Mouse (Mus musculus) small intestine, adult 2 months (tissue): ENCODE data around the gene Lypd9. TPM values are rescaled to one million over a fixed set of nuclear protein-coding genes. Genes with fewer than 3 reads are reported as not detected.
"Not testable (repeated sequence)": the region's sequence is repeated elsewhere in the genome, so short reads cannot be mapped to it uniquely, and the experiment has no call there.

Experiments used
- H3K27ac ChIP-seq: fragments of 200-500 bp; 2 replicates; pipeline ENCODE4 v1.5.1; 2012; ENCODE audit warnings: low read depth, low read length, control low read depth, inconsistent platforms; ENCODE audit not compliant: insufficient read depth
- H3K27me3 ChIP-seq: fragments of 200-500 bp; 2 replicates; pipeline ENCODE4 v1.6.1; 2012; ENCODE audit warnings: mild to moderate bottlenecking, moderate library complexity, low read length, inconsistent platforms; ENCODE audit not compliant: control insufficient read depth, insufficient read depth
- H3K36me3 ChIP-seq: fragments of 200-500 bp; 2 replicates; pipeline ENCODE4 v1.6.1; 2012; ENCODE audit warnings: mild to moderate bottlenecking, low read length, control low read depth, inconsistent platforms; ENCODE audit not compliant: control insufficient read depth, insufficient read depth
- H3K4me1 ChIP-seq: fragments of 200-500 bp; 2 replicates; pipeline ENCODE4 v1.6.1; 2012; ENCODE audit warnings: low read length, inconsistent platforms, mixed read lengths; ENCODE audit not compliant: control insufficient read depth, insufficient read depth, insufficient read length
- H3K4me3 ChIP-seq: fragments of 200-500 bp; 2 replicates; pipeline ENCODE4 v1.5.1; 2012; ENCODE audit warnings: low read depth, mild to moderate bottlenecking, control low read depth, inconsistent platforms, low read length, moderate library complexity
- CTCF ChIP-seq: fragments of 200-500 bp; IDR thresholded peaks from 2 replicates; pipeline ENCODE4 v1.5.1; 2012; ENCODE audit warnings: low read depth, mild to moderate bottlenecking, control low read depth, inconsistent platforms, low read length, moderate library complexity, mixed read lengths; ENCODE audit not compliant: insufficient replicate concordance, insufficient read length; ENCODE audit errors: extremely low read depth
- POLR2A ChIP-seq: fragments of 200-500 bp; IDR thresholded peaks from 2 replicates; pipeline ENCODE4 v1.6.1; 2012; ENCODE audit warnings: low read depth, mild to moderate bottlenecking, control low read depth, inconsistent platforms, low read length, moderate library complexity
- WGBS: fragments of 180-500 bp; shearing (Covaris S2); methylation state at CpG from one replicate; pipeline ENCODE4 v1.1.7; 2018; 5-methylcytosine and 5-hydroxymethylcytosine counted together
- polyA plus RNA-seq: library from polyadenylated mRNA; depleted of rRNA; stranded (reverse); fragments of >200 nt; gene quantifications from 2 replicates; pipeline ENCODE4 v1.2.3, GENCODE M21; 2012; rRNA removed

Gene Lypd9
- not detected in 2 replicates for polyA plus RNA-seq

DNA sequence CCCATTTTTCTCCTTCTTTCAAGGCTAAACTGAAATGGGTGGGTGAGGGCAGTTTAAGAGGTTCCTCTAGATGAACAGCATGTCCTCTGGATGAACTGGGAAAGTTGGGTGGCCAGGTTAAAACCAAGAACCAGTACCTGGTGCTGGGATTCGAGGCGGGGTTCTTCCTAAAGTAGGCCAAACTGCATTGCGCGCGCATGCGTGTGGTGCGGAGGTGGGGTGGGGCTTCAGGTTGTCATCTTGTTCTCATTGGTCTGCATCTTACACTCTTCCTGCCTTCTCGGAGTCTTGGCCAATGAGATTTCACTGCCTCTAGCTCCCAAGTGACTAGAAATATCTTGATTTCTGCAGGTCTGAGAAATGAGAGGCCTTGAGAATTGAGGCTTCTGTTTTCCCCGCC, at the start of gene Lypd9:
Lypd9 (minus strand) TSS at position 165 of the 400 bp plus-strand sequence.
- WGBS: 97% methylated on average over 9 of the region's 9 CpGs
- TF ChIP-seq CTCF (no peak), POLR2A (no peak)
- H3K36me3 ChIP-seq: no peaks in the 10 kb centered on the region
- no peaks in the 10 kb centered on the region for H3K27me3 ChIP-seq
- H3K27ac ChIP-seq: no peak within 1 kb of the TSS
- H3K4me1 ChIP-seq: no peaks in the 10 kb centered on the region
- no peak within 1 kb of the TSS for H3K4me3 ChIP-seq

DNA sequence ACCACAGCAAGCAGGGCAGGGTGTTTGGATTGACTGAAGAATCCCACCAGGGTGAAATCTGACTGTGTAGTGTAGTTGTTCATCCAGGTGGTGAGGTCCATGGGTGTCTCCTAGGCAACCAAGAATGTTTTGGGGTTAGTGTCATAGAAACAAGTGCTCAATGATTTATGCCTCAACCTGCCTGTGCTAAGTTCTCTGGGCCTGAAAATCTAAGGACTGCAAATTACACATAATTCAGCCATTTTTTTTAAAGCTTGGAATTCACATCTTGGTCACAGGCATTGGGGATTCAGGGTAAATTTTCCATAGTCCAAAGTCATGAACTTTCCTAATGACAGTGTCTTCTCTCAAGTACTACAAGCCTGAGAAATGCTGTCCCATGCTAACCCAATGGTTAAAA, 49.7 kb upstream of the Lypd9 start, which contains the start of gene Olfr331:
Olfr331 (minus strand) TSS at position 101 of the 400 bp plus-strand sequence.
- H3K4me3 ChIP-seq, H3K27ac ChIP-seq, H3K27me3 ChIP-seq, H3K36me3 ChIP-seq, H3K4me1 ChIP-seq: not testable (repeated sequence)

DNA sequence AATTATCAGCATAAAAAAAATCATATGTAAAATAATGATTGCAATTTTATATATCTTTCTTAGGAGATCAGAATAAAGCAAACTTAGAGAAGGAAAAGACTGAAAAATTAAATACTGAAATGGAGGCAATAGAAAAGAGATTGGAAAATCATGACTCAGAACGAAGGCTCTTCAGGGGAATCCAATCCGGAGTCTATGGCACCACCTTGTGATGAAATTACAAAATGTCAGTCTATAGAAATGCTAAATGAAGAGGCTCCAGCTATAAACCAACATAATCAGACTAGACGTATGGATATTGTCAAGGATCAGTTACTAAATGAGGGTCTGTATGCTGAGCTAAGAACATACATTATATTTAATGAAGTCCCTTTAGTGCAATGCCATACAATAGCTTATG, 46.6 kb upstream of the Lypd9 start:
- WGBS: 32% methylated on average over 3 of the region's 3 CpGs
- no peaks in the 10 kb centered on the region for H3K4me1 ChIP-seq
- no peak overlapping the region for H3K27ac ChIP-seq
- no peak overlapping the region for H3K4me3 ChIP-seq
- H3K27me3 ChIP-seq: no peaks in the 10 kb centered on the region
- TF ChIP-seq CTCF (no peak), POLR2A (no peak)
- no peaks in the 10 kb centered on the region for H3K36me3 ChIP-seq

DNA sequence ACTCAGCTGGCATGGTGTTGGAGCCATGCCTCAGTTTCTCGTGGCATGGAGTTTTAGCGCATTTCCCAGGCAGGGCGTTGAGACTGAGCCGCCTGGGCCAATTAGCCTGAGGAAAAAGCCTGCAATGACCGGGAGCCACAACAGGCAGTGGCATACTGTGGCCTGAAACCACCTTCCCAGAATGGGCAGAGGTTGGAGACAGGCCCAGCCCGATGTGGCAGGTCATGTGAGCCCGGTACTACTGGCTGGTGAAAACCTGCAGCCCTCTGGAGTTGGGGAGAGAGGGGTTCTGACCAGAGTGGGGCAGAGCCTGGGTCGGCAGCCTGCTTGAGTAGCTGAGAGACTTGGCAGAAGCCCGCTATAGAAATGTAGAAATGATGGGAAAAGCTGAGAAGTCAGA, 46.0 kb upstream of the Lypd9 start:
- no peak overlapping the region for H3K4me3 ChIP-seq
- WGBS: 83% methylated on average over 9 of the region's 9 CpGs
- no peak overlapping the region for H3K27ac ChIP-seq
- H3K27me3 ChIP-seq: no peaks in the 10 kb centered on the region
- no peaks in the 10 kb centered on the region for H3K36me3 ChIP-seq
- H3K4me1 ChIP-seq: no peaks in the 10 kb centered on the region
- TF ChIP-seq POLR2A: no peak
- no peak for TF ChIP-seq CTCF

DNA sequence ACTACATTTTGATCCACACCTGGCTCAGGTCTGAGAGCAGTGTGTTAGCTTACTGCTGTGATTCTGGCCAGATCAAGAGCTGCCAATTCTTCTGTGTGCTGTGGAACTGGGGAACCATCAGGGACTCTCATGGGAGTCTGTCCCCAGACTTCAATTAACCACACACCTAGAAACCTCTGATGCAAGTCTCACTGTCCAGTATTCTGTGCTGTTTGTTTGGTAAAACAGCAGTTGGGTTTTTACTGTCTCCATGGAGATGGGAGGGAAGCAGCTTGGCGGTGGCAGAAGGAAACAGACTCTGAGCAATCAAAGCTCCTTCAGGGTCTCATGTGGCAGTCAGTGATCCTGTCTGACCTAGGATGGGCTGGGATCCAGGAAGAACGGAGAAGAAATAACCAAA, 39.7 kb upstream of the Lypd9 start, which contains the start of gene Olfr332:
Olfr332 (minus strand) TSS at position 101 of the 400 bp plus-strand sequence.
- TF ChIP-seq CTCF (no peak), POLR2A (no peak)
- no peaks in the 10 kb centered on the region for H3K4me1 ChIP-seq
- H3K4me3 ChIP-seq: no peak within 1 kb of the TSS
- no peaks in the 10 kb centered on the region for H3K36me3 ChIP-seq
- WGBS: 57% methylated on average over 2 of the region's 2 CpGs
- H3K27ac ChIP-seq: no peak within 1 kb of the TSS
- H3K27me3 ChIP-seq: peaks cover 3% of the 10 kb centered on the region; the same call in 1 of the 2 replicates

DNA sequence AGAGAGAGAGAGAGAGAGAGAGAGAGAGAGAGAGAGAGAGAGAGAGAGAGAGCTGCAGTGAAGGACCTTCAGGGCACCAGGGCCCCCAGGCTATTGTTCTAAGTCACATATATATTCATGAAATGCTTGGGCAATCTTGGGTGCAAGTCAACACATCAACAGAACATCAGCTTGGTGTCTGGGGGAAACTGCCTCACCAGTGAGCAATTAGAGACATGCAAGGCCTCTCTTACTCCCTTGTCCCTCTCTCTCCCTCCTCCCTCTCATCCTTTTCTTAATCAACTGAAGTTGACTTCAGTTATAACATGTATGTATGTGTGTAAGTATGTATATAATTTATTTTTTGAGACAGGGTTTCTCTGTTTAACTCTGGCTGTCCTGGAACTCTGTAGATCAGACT, 9.4 kb upstream of the Lypd9 start, which contains the start of gene Olfr30:
Olfr30 (minus strand) TSS at position 101 of the 400 bp plus-strand sequence.
- H3K4me1 ChIP-seq: no peaks in the 10 kb centered on the region
- no peak within 1 kb of the TSS for H3K27ac ChIP-seq
- no peaks in the 10 kb centered on the region for H3K27me3 ChIP-seq

DNA sequence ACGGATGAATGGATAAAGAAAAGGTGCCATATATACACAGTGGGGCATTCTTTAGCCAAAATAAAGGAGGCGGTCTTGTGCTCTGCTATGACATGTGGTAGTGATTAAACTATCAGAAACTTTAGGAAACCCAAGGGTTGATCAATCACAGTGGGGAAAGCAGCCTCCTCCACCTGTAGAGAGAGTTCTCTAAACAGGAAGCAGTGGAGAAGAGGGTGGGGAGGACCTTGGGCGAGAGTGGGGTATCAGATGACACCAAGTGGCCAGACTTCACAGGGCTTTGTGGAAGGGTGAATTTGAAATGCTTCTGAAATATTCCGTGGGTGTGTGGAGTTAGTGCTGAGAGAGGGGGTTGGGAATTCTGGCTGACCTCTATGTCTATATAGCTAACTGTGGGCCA, 869 bp upstream of the Lypd9 start:
- TF ChIP-seq CTCF: no peak

More for the DNA sequence above, 9.4 kb upstream of the Lypd9 start, which contains the start of gene Olfr30:
- Histone ChIP-seq H3K4me3 (no peak within 1 kb of the TSS), H3K36me3 (no peaks in the 10 kb centered on the region)
- TF ChIP-seq CTCF (no peak), POLR2A (no peak)

DNA sequence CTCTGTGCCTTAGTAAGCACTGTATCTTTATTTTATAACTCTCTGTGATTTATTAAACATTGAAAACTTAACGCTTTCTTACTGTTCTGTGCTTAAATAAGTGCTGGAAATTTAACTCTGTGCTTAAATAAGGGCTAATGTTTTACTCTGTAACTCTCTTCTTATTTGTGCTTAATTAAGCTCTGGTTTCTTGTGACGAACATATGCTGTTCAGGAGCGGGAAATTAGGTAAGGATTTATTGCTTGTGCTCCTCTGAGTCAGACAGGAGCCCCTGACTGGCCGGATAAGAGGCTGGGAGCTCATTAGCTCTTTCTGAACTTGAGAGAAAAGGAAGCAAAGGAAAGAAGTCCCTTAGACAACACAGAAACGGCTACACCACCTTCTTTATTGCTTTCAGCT, 14.9 kb downstream of the Lypd9 start:
- no peak overlapping the region for H3K4me3 ChIP-seq
- no peak for TF ChIP-seq CTCF
- TF ChIP-seq POLR2A: no peak
- WGBS: 15% methylated on average over 5 of the region's 5 CpGs
- no peaks in the 10 kb centered on the region for H3K4me1 ChIP-seq
- no peak overlapping the region for H3K27ac ChIP-seq
- H3K27me3 ChIP-seq: no peaks in the 10 kb centered on the region; the same call in 1 of the 2 replicates
- no peaks in the 10 kb centered on the region for H3K36me3 ChIP-seq

More for the DNA sequence above, 869 bp upstream of the Lypd9 start:
- Histone ChIP-seq H3K4me3 (no peak overlapping the region), H3K36me3 (no peaks in the 10 kb centered on the region), H3K4me1 (no peaks in the 10 kb centered on the region), H3K27me3 (no peaks in the 10 kb centered on the region), H3K27ac (no peak overlapping the region)
- 60% methylated on average over 4 of the region's 4 CpGs for WGBS
